Mouse (Mus musculus) liver, embryonic 13.5 days (tissue): Measurements from ENCODE around the gene Tlk1. TPM values are rescaled to one million over a fixed set of nuclear protein-coding genes. Genes with fewer than 3 reads are reported as not detected.

Source experiments
- ATAC-seq: fragments of 200-750 bp; cut with Nextera tagmentation; 2 replicates; pipeline ENCODE4 v1.8.0; 2017; ENCODE audit warnings: low read depth, mild to moderate bottlenecking, moderate number of reproducible peaks, moderate library complexity
- DNase-seq: peaks from one replicate; pipeline ENCODE4 v3.0.0; 2022
- H3K27ac ChIP-seq: fragments of 300-500 bp; sonication (generic); 2 replicates; pipeline ENCODE4 v1.5.1; 2015; ENCODE audit warnings: moderate library complexity, mild to moderate bottlenecking, inconsistent platforms
- H3K27me3 ChIP-seq: fragments of 300-500 bp; sonication (generic); 2 replicates; pipeline ENCODE4 v1.6.1; 2015; ENCODE audit warnings: mild to moderate bottlenecking, inconsistent platforms
- H3K36me3 ChIP-seq: fragments of 300-500 bp; sonication (generic); 2 replicates; pipeline ENCODE4 v1.6.1; 2015; ENCODE audit warnings: mild to moderate bottlenecking, inconsistent platforms
- H3K4me1 ChIP-seq: fragments of 300-500 bp; sonication (generic); replicated peaks from 2 replicates; pipeline ENCODE4 v1.6.1; 2015; ENCODE audit warnings: inconsistent platforms
- H3K4me2 ChIP-seq: fragments of 300-500 bp; sonication (generic); 2 replicates; pipeline ENCODE4 v1.6.1; 2015; ENCODE audit warnings: inconsistent platforms, mild to moderate bottlenecking, moderate library complexity
- H3K4me3 ChIP-seq: fragments of 300-500 bp; sonication (generic); replicated peaks from 2 replicates; pipeline ENCODE4 v1.5.1; 2015; ENCODE audit warnings: mild to moderate bottlenecking, inconsistent platforms
- H3K9ac ChIP-seq: fragments of 300-500 bp; sonication (generic); 2 replicates; pipeline ENCODE4 v1.6.1; 2015; ENCODE audit warnings: mild to moderate bottlenecking, inconsistent platforms
- H3K9me3 ChIP-seq: fragments of 300-500 bp; sonication (generic); replicated peaks from 2 replicates; pipeline ENCODE4 v1.6.1; 2016; ENCODE audit warnings: inconsistent platforms
- WGBS: fragments of 180-500 bp; shearing (Covaris S2); methylation state at CpG from one replicate; pipeline ENCODE4 v1.1.7; 2015; ENCODE audit not compliant: insufficient replicate concordance; 5-methylcytosine and 5-hydroxymethylcytosine counted together
- polyA plus RNA-seq: library from polyadenylated mRNA; unstranded; fragments of >200 nt; fragmentation: Nextera tagmentation; extraction: Ambion mirVana; gene quantifications from 2 replicates; pipeline ENCODE4 v1.2.1, GENCODE M21; 2015

Tlk1 gene
- 28.1 and 29.5 TPM in 2 replicates for polyA plus RNA-seq

- Histone ChIP-seq H3K27ac (peak within 1 kb of the TSS; percentile 100), H3K4me3 (peak within 1 kb of the TSS; percentile 98), H3K36me3 (peaks cover 2% of the 10 kb centered on the region; the same call in 1 of the 2 replicates), H3K4me1 (peaks cover 70% of the 10 kb centered on the region), H3K4me2 (peak within 1 kb of the TSS; percentile 66), H3K27me3 (no peaks in the 10 kb centered on the region), H3K9ac (peak within 1 kb of the TSS; percentile 99), H3K9me3 (no peaks in the 10 kb centered on the region)
- DNase-seq (peak; percentile 67), ATAC-seq (peak; percentile 77)
- under 1% methylated on average over 89 of the region's 118 CpGs for WGBS
Measured at GRCm38 (mm10) chr2:70825371-70826051, at the start of gene Tlk1. Tlk1 (minus strand) TSS chr2:70825728.

- 39% methylated on average over 4 of the region's 4 CpGs for WGBS
- Histone ChIP-seq H3K4me2 (no peak overlapping the region), H3K9ac (no peak overlapping the region), H3K9me3 (no peaks in the 10 kb centered on the region), H3K27me3 (no peaks in the 10 kb centered on the region), H3K27ac (no peak overlapping the region), H3K4me1 (peaks cover 25% of the 10 kb centered on the region), H3K36me3 (no peaks in the 10 kb centered on the region), H3K4me3 (no peak overlapping the region)
- ATAC-seq = no peak
- DNase-seq = no peak
Measured at GRCm38 (mm10) chr2:70875129-70875528, 49.6 kb upstream of the Tlk1 start.

DNA sequence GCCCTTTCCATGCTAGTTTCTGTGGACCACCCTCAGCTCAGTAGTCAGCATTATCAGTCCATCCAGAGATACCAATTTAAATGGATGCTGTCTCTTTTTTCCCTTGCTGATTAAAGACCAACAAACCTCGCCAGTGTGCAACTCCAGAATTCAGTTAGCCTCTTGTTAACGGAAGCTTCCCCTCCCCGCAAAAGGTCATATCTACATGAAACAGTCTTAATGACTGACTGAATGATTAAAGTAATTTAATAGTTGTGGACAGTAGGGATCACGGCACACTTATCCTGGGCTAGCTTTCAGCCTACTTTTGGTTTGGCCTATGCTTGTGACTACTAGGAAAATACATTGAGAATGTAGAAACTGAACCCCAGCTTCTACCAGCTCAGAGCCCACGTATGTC is 47.6 kb upstream of the Tlk1 start:
- H3K27me3 ChIP-seq = no peaks in the 10 kb centered on the region
- 38% methylated on average over 5 of the region's 5 CpGs for WGBS

GRCm38 (mm10) chr2:70871466-70872022 is 46.0 kb upstream of the Tlk1 start:
- no peak overlapping the region for H3K27ac ChIP-seq
- no peaks in the 10 kb centered on the region for H3K36me3 ChIP-seq
- no peaks in the 10 kb centered on the region for H3K9me3 ChIP-seq
- DNase-seq (no peak), ATAC-seq (no peak; the same call in 1 of the 2 replicates)
- WGBS = 27% methylated on average over 8 of the region's 8 CpGs
- no peak overlapping the region for H3K4me2 ChIP-seq
- no peaks in the 10 kb centered on the region for H3K27me3 ChIP-seq
- no peak overlapping the region for H3K4me3 ChIP-seq
- H3K4me1 ChIP-seq = peaks cover 25% of the 10 kb centered on the region
- H3K9ac ChIP-seq = no peak overlapping the region

More for the DNA sequence above, 47.6 kb upstream of the Tlk1 start:
- Histone ChIP-seq H3K4me3 (no peak overlapping the region), H3K36me3 (no peaks in the 10 kb centered on the region), H3K9ac (no peak overlapping the region), H3K9me3 (no peaks in the 10 kb centered on the region), H3K27ac (no peak overlapping the region), H3K4me2 (no peak overlapping the region), H3K4me1 (peaks cover 25% of the 10 kb centered on the region)
- ATAC-seq (no peak), DNase-seq (no peak)

DNA sequence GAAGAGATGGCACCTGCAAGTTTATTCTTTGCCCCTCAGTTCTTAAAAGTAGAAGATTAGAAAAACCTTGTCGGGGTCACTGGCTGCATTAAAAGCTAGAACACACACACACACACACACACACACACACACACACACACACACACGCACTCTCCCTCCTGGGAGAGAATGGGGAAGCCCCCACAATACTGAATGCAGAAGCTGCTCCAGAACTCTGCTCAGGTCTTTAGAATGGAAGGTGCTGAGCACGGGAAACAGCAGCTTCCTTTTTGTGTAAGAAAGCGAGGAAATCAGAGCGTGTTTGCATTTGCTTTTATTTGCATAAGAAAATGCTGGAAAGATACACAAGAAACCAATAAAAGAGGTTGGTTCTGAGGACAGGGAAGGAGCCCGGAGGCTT is 45.3 kb upstream of the Tlk1 start:
- Histone ChIP-seq H3K36me3 (no peaks in the 10 kb centered on the region), H3K4me1 (peaks cover 25% of the 10 kb centered on the region), H3K9me3 (no peaks in the 10 kb centered on the region), H3K4me3 (no peak overlapping the region), H3K27me3 (no peaks in the 10 kb centered on the region), H3K27ac (no peak overlapping the region), H3K4me2 (no peak overlapping the region), H3K9ac (no peak overlapping the region; the same call in 1 of the 2 replicates)
- 35% methylated on average over 6 of the region's 6 CpGs for WGBS
- DNase-seq = no peak
- no peak for ATAC-seq

DNA sequence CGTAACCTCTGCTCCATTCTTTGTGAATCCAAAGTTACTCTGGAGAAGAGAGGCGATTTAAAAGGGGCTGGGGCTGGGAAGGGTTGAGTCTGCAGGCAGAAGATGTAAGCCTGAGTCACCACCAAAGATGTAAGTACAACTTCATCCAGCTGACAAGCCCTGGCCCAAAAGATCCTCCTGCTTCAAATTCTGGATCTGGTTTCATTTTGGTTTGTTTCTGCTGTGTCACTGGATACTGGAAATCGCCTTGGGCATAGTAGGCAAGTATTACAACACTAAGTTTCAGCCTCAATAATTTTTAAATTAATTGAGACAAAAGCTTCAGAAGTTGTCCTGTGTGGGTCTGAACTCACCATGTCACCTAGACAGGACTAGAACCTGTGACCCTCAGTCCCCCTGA is 43.6 kb upstream of the Tlk1 start:
- Histone ChIP-seq H3K4me3 (no peak overlapping the region), H3K4me1 (peaks cover 25% of the 10 kb centered on the region), H3K4me2 (no peak overlapping the region), H3K9me3 (no peaks in the 10 kb centered on the region), H3K27me3 (no peaks in the 10 kb centered on the region), H3K36me3 (no peaks in the 10 kb centered on the region), H3K9ac (no peak overlapping the region), H3K27ac (no peak overlapping the region)
- 81% methylated on average over 3 of the region's 3 CpGs for WGBS
- DNase-seq (no peak), ATAC-seq (no peak)

DNA sequence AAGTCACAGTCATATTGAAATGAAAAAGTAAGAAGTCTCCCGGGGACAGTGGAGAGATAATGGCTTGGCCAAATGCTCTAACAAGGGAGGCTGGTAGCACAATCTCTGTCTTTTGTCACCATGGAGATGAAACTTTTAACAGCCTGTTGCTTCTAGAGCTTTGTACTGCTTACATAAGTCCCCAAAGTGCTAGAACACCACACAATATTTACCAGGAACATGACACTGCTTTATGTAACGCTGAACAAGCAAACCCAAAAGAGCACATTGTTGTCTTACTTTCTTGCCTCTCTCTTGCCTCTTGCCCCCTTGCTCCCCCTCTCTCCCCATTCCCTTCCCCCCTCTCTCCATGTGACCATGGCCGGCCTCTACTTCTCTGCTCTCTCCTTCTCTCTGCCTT is 41.7 kb upstream of the Tlk1 start:
- Histone ChIP-seq H3K4me2 (no peak overlapping the region), H3K36me3 (no peaks in the 10 kb centered on the region), H3K9ac (no peak overlapping the region), H3K4me3 (no peak overlapping the region), H3K4me1 (peaks cover 18% of the 10 kb centered on the region), H3K9me3 (no peaks in the 10 kb centered on the region), H3K27ac (no peak overlapping the region), H3K27me3 (no peaks in the 10 kb centered on the region)
- no peak for ATAC-seq
- DNase-seq = no peak
- 63% methylated on average over 3 of the region's 3 CpGs for WGBS

DNA sequence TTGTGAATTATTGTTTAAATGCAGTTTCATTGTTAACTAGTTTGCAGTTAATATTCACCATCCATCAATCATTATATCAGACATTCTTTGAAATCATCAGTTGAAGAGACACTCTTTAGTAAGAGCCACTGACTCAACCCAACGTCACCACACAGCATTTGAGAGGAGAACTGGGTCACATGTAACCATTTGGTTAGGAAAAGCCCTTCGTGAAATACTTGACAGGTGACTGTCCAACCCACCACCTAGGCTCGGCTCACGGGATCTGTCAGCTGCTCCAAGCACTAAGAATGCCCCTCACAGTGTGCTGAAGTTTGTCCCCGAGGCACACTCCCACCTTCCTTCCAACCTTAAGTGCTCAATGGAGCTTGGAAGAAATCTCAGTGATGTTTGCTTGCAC is 37.4 kb upstream of the Tlk1 start:
- 64% methylated on average over 5 of the region's 5 CpGs for WGBS
- Histone ChIP-seq H3K9ac (no peak overlapping the region), H3K4me2 (no peak overlapping the region), H3K27ac (no peak overlapping the region), H3K4me3 (no peak overlapping the region), H3K4me1 (no peaks in the 10 kb centered on the region), H3K36me3 (no peaks in the 10 kb centered on the region), H3K9me3 (no peaks in the 10 kb centered on the region), H3K27me3 (no peaks in the 10 kb centered on the region)
- ATAC-seq (no peak), DNase-seq (no peak)

- Histone ChIP-seq H3K9me3 (no peaks in the 10 kb centered on the region), H3K27me3 (no peaks in the 10 kb centered on the region), H3K27ac (no peak overlapping the region), H3K36me3 (no peaks in the 10 kb centered on the region), H3K4me1 (no peaks in the 10 kb centered on the region), H3K4me3 (no peak overlapping the region), H3K9ac (no peak overlapping the region), H3K4me2 (no peak overlapping the region)
- WGBS = 86% methylated on average over 4 of the region's 4 CpGs
- DNase-seq (no peak), ATAC-seq (no peak)
Measured at GRCm38 (mm10) chr2:70859740-70860139, 34.2 kb upstream of the Tlk1 start.

DNA sequence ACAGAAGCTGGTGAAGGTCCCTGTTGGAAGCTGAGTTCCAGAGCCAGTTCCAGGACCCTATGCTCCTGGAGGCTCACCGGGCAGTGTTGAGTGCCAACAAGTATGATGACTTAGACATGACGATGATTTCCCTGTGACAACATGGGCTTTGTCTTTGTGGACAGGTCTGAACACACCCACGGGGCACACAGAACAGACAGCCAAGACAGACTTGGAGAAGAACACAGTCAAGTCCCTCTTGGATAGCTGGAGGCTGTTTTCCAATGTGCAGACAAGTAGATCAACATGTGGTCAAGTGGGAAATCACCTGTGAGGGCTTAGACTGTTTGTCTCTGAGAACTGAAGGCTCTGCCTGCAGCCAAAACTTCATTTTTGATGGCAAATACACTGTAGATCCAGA is 31.4 kb upstream of the Tlk1 start:
- no peaks in the 10 kb centered on the region for H3K9me3 ChIP-seq
- H3K4me2 ChIP-seq = no peak overlapping the region
- H3K4me1 ChIP-seq = no peaks in the 10 kb centered on the region
- DNase-seq = no peak
- no peak overlapping the region for H3K27ac ChIP-seq
- no peaks in the 10 kb centered on the region; the same call in 1 of the 2 replicates for H3K27me3 ChIP-seq
- H3K9ac ChIP-seq = no peak overlapping the region
- no peak overlapping the region for H3K4me3 ChIP-seq
- no peaks in the 10 kb centered on the region for H3K36me3 ChIP-seq
- ATAC-seq = no peak
- 79% methylated on average over 3 of the region's 3 CpGs for WGBS

DNA sequence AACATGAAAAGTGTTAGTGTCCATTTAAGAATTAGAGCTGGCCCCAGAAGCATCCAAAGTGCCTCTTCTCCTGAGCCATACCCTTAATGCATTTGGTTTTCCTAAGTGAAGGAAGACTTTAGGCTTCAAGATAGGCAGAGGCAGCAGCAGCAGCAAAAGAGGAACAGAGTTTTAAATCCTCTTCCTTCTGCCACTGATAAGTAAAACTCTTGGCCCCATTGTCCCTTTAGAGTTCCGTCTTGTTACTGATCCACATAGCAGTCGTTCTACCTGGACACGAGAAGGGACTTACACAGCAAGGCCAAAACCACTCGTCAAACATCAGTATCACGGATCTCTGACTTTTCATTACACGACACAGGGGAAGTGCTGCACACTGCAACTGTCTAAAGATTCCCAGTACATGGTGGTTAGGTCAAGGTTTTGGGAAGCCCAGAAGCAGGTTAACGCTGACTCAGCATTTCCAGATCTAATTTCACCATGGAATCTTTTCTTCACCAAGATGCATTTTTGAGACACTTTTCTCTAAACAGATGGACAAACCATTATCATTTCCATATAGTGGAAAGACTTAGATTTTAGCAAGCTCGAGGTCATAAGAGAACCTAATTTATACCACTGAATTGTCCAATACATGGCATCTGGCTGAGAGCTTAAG is 28.8 kb upstream of the Tlk1 start:
- no peaks in the 10 kb centered on the region for H3K9me3 ChIP-seq
- 37% methylated on average over 8 of the region's 8 CpGs for WGBS
- H3K27ac ChIP-seq = no peak overlapping the region
- H3K4me2 ChIP-seq = no peak overlapping the region
- no peaks in the 10 kb centered on the region for H3K36me3 ChIP-seq
- H3K9ac ChIP-seq = no peak overlapping the region
- H3K4me1 ChIP-seq = no peaks in the 10 kb centered on the region
- ATAC-seq (no peak), DNase-seq (no peak)
- H3K4me3 ChIP-seq = no peak overlapping the region
- no peaks in the 10 kb centered on the region; the same call in 1 of the 2 replicates for H3K27me3 ChIP-seq
